Comparison of ENCODE assay signal across 8 mouse cellular contexts in genomic region chr4:118543592-118544260, GRCm38 (mm10). TPM values are rescaled to one million over a fixed set of nuclear protein-coding genes. Genes with fewer than 3 reads are reported as not detected.
DNase-seq lines count a peak whose midpoint lies in the region; ATAC-seq and TF ChIP-seq lines count a peak whose summit lies in the region.

Tmem125 (minus strand) TSS chr4:118544044.

- 0 out of 2 replicates have a peak within 1 kb of the TSS, but pooled peaks have one; percentile 4 for H3K9ac ChIP-seq in forebrain, embryonic 16.5 days (replicated peaks; ENCODE audit: low read depth, low read length)
- peak within 1 kb of the TSS; percentile 30; the same call in 1 of the 2 replicates for H3K9ac ChIP-seq in liver, embryonic 12.5 days

- ATAC-seq in cerebellum, adult (ENCODE audit: insufficient number of reproducible peaks, low FRiP score, low TSS enrichment), result no peak
- ATAC-seq in forebrain, embryonic 16.5 days, result no peak
- ATAC-seq in inflammation-experienced regulatory T-cells, adult 6 months, result peak; percentile 38
- ATAC-seq in liver, embryonic 12.5 days, result peak; percentile 60

- no peaks in the 10 kb centered on the region for H3K27me3 ChIP-seq in cerebellum, adult 2 months (ENCODE audit: control insufficient read depth, insufficient read depth, low read length)
- H3K27me3 ChIP-seq in forebrain, embryonic 16.5 days (replicated peaks; ENCODE audit: control insufficient read depth, insufficient read depth, low read length), result no peaks in the 10 kb centered on the region
- H3K27me3 ChIP-seq in liver, embryonic 12.5 days (replicated peaks), result peaks cover 25% of the 10 kb centered on the region; the same call in 1 of the 2 replicates
- H3K27me3 ChIP-seq in myocyte (ENCODE audit: control insufficient read depth, insufficient read depth, insufficient read length), result peaks cover 39% of the 10 kb centered on the region

- H3K79me2 ChIP-seq in myocyte (ENCODE audit: control insufficient read depth, insufficient read depth), result no peaks in the 10 kb centered on the region

- H3K4me3 ChIP-seq in cerebellum, adult 2 months (replicated peaks; ENCODE audit: insufficient read depth, low read depth, low read length), result peak within 1 kb of the TSS; percentile 14
- H3K4me3 ChIP-seq in forebrain, embryonic 16.5 days (replicated peaks; ENCODE audit: low read length), result peak within 1 kb of the TSS; percentile 24
- H3K4me3 ChIP-seq in liver, embryonic 12.5 days, result peak within 1 kb of the TSS; percentile 43
- no peak within 1 kb of the TSS for H3K4me3 ChIP-seq in myocyte

- no peaks in the 10 kb centered on the region for H3K9me3 ChIP-seq in forebrain, embryonic 16.5 days (ENCODE audit: control insufficient read depth, low read length)
- H3K9me3 ChIP-seq in liver, embryonic 12.5 days (replicated peaks), result peaks cover 2% of the 10 kb centered on the region; the same call in 1 of the 2 replicates

- no peaks in the 10 kb centered on the region for H3K36me3 ChIP-seq in forebrain, embryonic 16.5 days (ENCODE audit: control insufficient read depth, insufficient read depth)
- H3K36me3 ChIP-seq in liver, embryonic 12.5 days, result no peaks in the 10 kb centered on the region
- no peaks in the 10 kb centered on the region for H3K36me3 ChIP-seq in myocyte (ENCODE audit: control insufficient read depth, insufficient read depth)

- no peak for TF ChIP-seq POLR2A in cerebellum, adult 2 months (IDR thresholded peaks at IDR 0.05; ENCODE audit: borderline replicate concordance, insufficient read depth, low read length)
- TF ChIP-seq POLR2A in myocyte (IDR thresholded peaks at IDR 0.05; ENCODE audit: insufficient read length, low read depth), result no peak

- no peak for TF ChIP-seq CTCF in cerebellum, adult 2 months (IDR thresholded peaks at IDR 0.05; ENCODE audit: borderline replicate concordance, insufficient read depth, low read depth, low read length)

- 2% methylated on average over 24 of the region's 24 CpGs for WGBS in cerebellum, adult 2 months
- 3% methylated on average over 24 of the region's 24 CpGs for WGBS in forebrain, embryonic 16.5 days
- 6% methylated on average over 24 of the region's 24 CpGs for WGBS in liver, embryonic 12.5 days (ENCODE audit: insufficient replicate concordance)

- DNase-seq in cerebellum, adult 2 months, result peak; percentile 13 to 16
- peak; percentile 44 for DNase-seq in adrenal gland, adult 8-10 months
- peak; percentile 65 for DNase-seq in urinary bladder, adult 2 months (ENCODE audit: low spot score)

- peaks cover 6% of the 10 kb centered on the region; the same call in 1 of the 2 replicates for H3K4me1 ChIP-seq in cerebellum, adult 2 months (ENCODE audit: control insufficient read depth, insufficient read depth, low read length)
- peaks cover 6% of the 10 kb centered on the region for H3K4me1 ChIP-seq in forebrain, embryonic 16.5 days (replicated peaks; ENCODE audit: control insufficient read depth, insufficient read depth, low read length)
- peaks cover 18% of the 10 kb centered on the region for H3K4me1 ChIP-seq in liver, embryonic 12.5 days

- peak within 1 kb of the TSS; percentile 46 for H3K4me2 ChIP-seq in forebrain, embryonic 16.5 days (ENCODE audit: low read length)
- H3K4me2 ChIP-seq in liver, embryonic 12.5 days, result peak within 1 kb of the TSS; percentile 66
- H3K4me2 ChIP-seq in myocyte (ENCODE audit: low read depth), result peak within 1 kb of the TSS; percentile 14

- H3ac ChIP-seq in myocyte (ENCODE audit: control insufficient read depth, insufficient read length), result no peak within 1 kb of the TSS

- peak within 1 kb of the TSS; percentile 76; the same call in 1 of the 2 replicates for H3K27ac ChIP-seq in cerebellum, adult 2 months (ENCODE audit: insufficient read depth, low read length)
- no peak within 1 kb of the TSS for H3K27ac ChIP-seq in forebrain, embryonic 16.5 days (ENCODE audit: low read length)
- peak within 1 kb of the TSS; percentile 38 for H3K27ac ChIP-seq in liver, embryonic 12.5 days

TF ChIP-seq in myocyte, 11 proteins besides CTCF, POLR2A, EP300 and RAD21:
- TF ChIP-seq TCF3 (IDR thresholded peaks at IDR 0.05; ENCODE audit: insufficient read length, low read depth) (no peak), MAX (IDR thresholded peaks at IDR 0.05; ENCODE audit: low read depth) (no peak), MYOG (IDR thresholded peaks at IDR 0.05; ENCODE audit: control insufficient read depth in 1 of 3, insufficient read depth in 1 of 3, insufficient read length in 2 of 3, low read depth in 2 of 3) (no peak), USF1 (IDR thresholded peaks at IDR 0.05; ENCODE audit: low read depth) (no peak), SRF (IDR thresholded peaks at IDR 0.05; ENCODE audit: control insufficient read depth, insufficient read length, low read depth) (no peak), CEBPB (IDR thresholded peaks at IDR 0.05; ENCODE audit: insufficient read depth, poor library complexity, severe bottlenecking) (no peak), POLR2AphosphoS2 (IDR thresholded peaks at IDR 0.05; ENCODE audit: insufficient read length, low read depth) (no peak), REST (IDR thresholded peaks at IDR 0.05; ENCODE audit: insufficient read depth, insufficient read length) (no peak), E2F4 (IDR thresholded peaks at IDR 0.05; ENCODE audit: insufficient read depth) (no peak), MYOD1 (IDR thresholded peaks at IDR 0.05; ENCODE audit: control insufficient read depth in 1 of 3, insufficient read length in 2 of 3, low read depth in 2 of 3) (no peak), TCF12 (IDR thresholded peaks at IDR 0.05; ENCODE audit: insufficient read depth, poor library complexity, severe bottlenecking) (no peak)

RNA-seq across cellular contexts. Expression of gene Tmem125, which starts in this region (rescaled TPM):
- polyA plus RNA-seq in cerebellum, adult 2 months (2012; rRNA removed), result 43.5 and 60.1 TPM in 2 replicates
- total RNA-seq in adrenal gland, adult 8-10 months (2022), result not detected
- polyA plus RNA-seq in forebrain, embryonic 16.5 days (2015; fragmentation: Nextera tagmentation; extraction: Ambion mirVana), result 0.21 TPM in 1 of 2 replicates, not detected in the other
- polyA plus RNA-seq in inflammation-experienced regulatory T-cells, adult 6 months (2017; shearing (Covaris generic)), result not detected
- polyA plus RNA-seq in liver, embryonic 12.5 days (2016; fragmentation: Nextera tagmentation; extraction: Ambion mirVana), result 0.23 and 0.54 TPM in 2 replicates
- not detected for polyA plus RNA-seq in myocyte (2012; fragmentation: generic; extraction: Trizol)
- 10.7 and 15.5 TPM in 2 replicates for polyA plus RNA-seq in urinary bladder, adult 2 months (2012; rRNA removed)

Comparison
In these comparisons a context has a peak if more than half of its experiments do, and no peak if none do; other contexts are left out.
1. Peak in DNase-seq in adrenal gland, adult 8-10 months; RNA of the gene not detected or under 1 TPM.
2. Peak in ATAC-seq in inflammation-experienced regulatory T-cells, adult 6 months; RNA of the gene not detected or under 1 TPM.
3. Peak in ATAC-seq, H3K4me3 ChIP-seq, H3K27ac ChIP-seq, H3K9ac ChIP-seq and H3K4me2 ChIP-seq in liver, embryonic 12.5 days; RNA of the gene not detected or under 1 TPM.
4. DNase-seq: peak in every context shown above with its lines; median percentile 65 in urinary bladder, adult 2 months; 44 in adrenal gland, adult 8-10 months; 14 in cerebellum, adult 2 months.
5. H3K4me2 ChIP-seq: peak in every context shown above with its lines; median percentile 66 in liver, embryonic 12.5 days; 46 in forebrain, embryonic 16.5 days; 14 in myocyte.